Mouse (Mus musculus) erythroblast, embryonic 14.5 days (primary cell): Measurements from ENCODE around the gene Lss.

Source experiments
- GATA1 ChIP-seq: IDR thresholded peaks from 2 replicates; pipeline ENCODE4 v1.6.1; 2012; ENCODE audit warnings: low read length, inconsistent platforms, mixed read lengths
- TAL1 ChIP-seq: IDR thresholded peaks from 3 replicates; pipeline ENCODE4 v1.6.1; 2012; ENCODE audit warnings: low read length, inconsistent platforms, mixed read lengths

DNA sequence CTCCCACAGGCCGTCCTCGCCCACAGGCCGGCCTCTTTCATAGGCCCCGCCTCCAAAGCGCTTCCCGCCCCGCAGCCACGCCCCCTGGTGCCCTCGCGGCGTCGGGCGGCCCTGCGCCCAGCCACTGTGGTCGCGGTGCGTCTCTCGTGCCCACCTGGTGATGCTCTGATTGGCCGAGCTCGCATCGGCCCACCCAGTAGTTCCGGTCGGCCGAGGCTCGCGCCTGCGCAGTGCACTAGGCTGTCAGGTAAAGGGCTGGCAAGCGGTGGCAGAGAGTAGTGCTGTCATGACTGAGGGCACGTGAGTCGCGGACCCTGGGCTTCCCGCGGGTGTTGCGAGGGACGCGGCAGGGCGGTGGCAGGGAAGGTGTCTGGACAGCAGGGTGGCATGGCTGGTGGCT lies at the start of gene Lss:
- TF ChIP-seq GATA1, result no peak
- no peak for TF ChIP-seq TAL1
